Mouse (Mus musculus) E14TG2a.4 (cell line): ENCODE data around the gene Ezr.

Experiments
- H3K27me3 ChIP-seq: 2 replicates; pipeline ENCODE4 v1.6.1; 2014; ENCODE audit warnings: low read length, control low read depth; ENCODE audit not compliant: insufficient read depth
- H3K36me3 ChIP-seq: 2 replicates; pipeline ENCODE4 v1.6.1; 2014; ENCODE audit warnings: low read length, control low read depth; ENCODE audit not compliant: insufficient read depth
- H3K4me1 ChIP-seq: replicated peaks from 2 replicates; pipeline ENCODE4 v1.6.1; 2014; ENCODE audit warnings: low read depth, low read length, control low read depth
- H3K4me3 ChIP-seq: replicated peaks from 2 replicates; pipeline ENCODE4 v1.5.1; 2014; ENCODE audit warnings: mild to moderate bottlenecking, low read length
- H3K9me3 ChIP-seq: 2 replicates; pipeline ENCODE4 v1.6.1; 2014; ENCODE audit warnings: low read length, control low read depth
- CTCF ChIP-seq: conservative IDR thresholded peaks from 2 replicates; pipeline ENCODE4 v1.5.1; 2014; ENCODE audit warnings: low read length
- NANOG ChIP-seq: IDR thresholded peaks from 2 replicates; pipeline ENCODE4 v1.6.1; 2014; ENCODE audit warnings: borderline replicate concordance, low read length, mixed read lengths
- POU5F1 ChIP-seq: IDR thresholded peaks from 2 replicates; pipeline ENCODE4 v1.6.1; 2014; ENCODE audit warnings: low read length, borderline replicate concordance

The Ezr gene

GRCm38 (mm10) chr17:6782033-6782526 lies 504 bp downstream of the Ezr start:
- peaks cover 13% of the 10 kb centered on the region; the same call in 1 of the 2 replicates for H3K36me3 ChIP-seq
- H3K27me3 ChIP-seq: peaks cover 5% of the 10 kb centered on the region; the same call in 1 of the 2 replicates
- peak overlapping the region; percentile 90 for H3K4me3 ChIP-seq
- H3K4me1 ChIP-seq: peaks cover 56% of the 10 kb centered on the region
- H3K9me3 ChIP-seq: no peaks in the 10 kb centered on the region
- no peak for TF ChIP-seq POU5F1
- no peak for TF ChIP-seq NANOG
- TF ChIP-seq CTCF: no peak

GRCm38 (mm10) chr17:6781273-6781672 lies 1.3 kb downstream of the Ezr start:
- Histone ChIP-seq H3K27me3 (peaks cover 5% of the 10 kb centered on the region; the same call in 1 of the 2 replicates), H3K4me3 (peak overlapping the region; percentile 90), H3K36me3 (peaks cover 13% of the 10 kb centered on the region; the same call in 1 of the 2 replicates), H3K9me3 (no peaks in the 10 kb centered on the region), H3K4me1 (peaks cover 64% of the 10 kb centered on the region)
- TF ChIP-seq NANOG (no peak), POU5F1 (no peak), CTCF (no peak)

- TF ChIP-seq POU5F1 (no peak), CTCF (no peak), NANOG (no peak)
- peaks cover 5% of the 10 kb centered on the region; the same call in 1 of the 2 replicates for H3K27me3 ChIP-seq
- H3K9me3 ChIP-seq: no peaks in the 10 kb centered on the region
- H3K36me3 ChIP-seq: peaks cover 15% of the 10 kb centered on the region; the same call in 1 of the 2 replicates
- H3K4me1 ChIP-seq: peaks cover 71% of the 10 kb centered on the region
- H3K4me3 ChIP-seq: peak overlapping the region; percentile 90
These were observed 2.0 kb downstream of the Ezr start for GRCm38 (mm10) chr17:6780521-6781115.

- H3K4me1 ChIP-seq: peaks cover 80% of the 10 kb centered on the region
- no peaks in the 10 kb centered on the region for H3K9me3 ChIP-seq
- H3K27me3 ChIP-seq: peaks cover 3% of the 10 kb centered on the region; the same call in 1 of the 2 replicates
- H3K36me3 ChIP-seq: peaks cover 16% of the 10 kb centered on the region; the same call in 1 of the 2 replicates
- H3K4me3 ChIP-seq: peak overlapping the region; percentile 90
- no peak for TF ChIP-seq CTCF
- TF ChIP-seq NANOG: no peak
- no peak for TF ChIP-seq POU5F1
These were observed 3.0 kb downstream of the Ezr start for GRCm38 (mm10) chr17:6779632-6780031.

- TF ChIP-seq POU5F1: no peak
- TF ChIP-seq CTCF: no peak
- no peak for TF ChIP-seq NANOG
- Histone ChIP-seq H3K9me3 (no peaks in the 10 kb centered on the region), H3K4me3 (peak overlapping the region; percentile 90), H3K27me3 (no peaks in the 10 kb centered on the region), H3K36me3 (peaks cover 22% of the 10 kb centered on the region; the same call in 1 of the 2 replicates), H3K4me1 (peaks cover 81% of the 10 kb centered on the region)
These were observed 3.6 kb downstream of the Ezr start for GRCm38 (mm10) chr17:6778771-6779509.

GRCm38 (mm10) chr17:6778332-6778683 lies 4.3 kb downstream of the Ezr start:
- Histone ChIP-seq H3K9me3 (no peaks in the 10 kb centered on the region), H3K4me1 (peaks cover 82% of the 10 kb centered on the region), H3K27me3 (no peaks in the 10 kb centered on the region), H3K36me3 (peaks cover 25% of the 10 kb centered on the region; the same call in 1 of the 2 replicates), H3K4me3 (peak overlapping the region; percentile 90)
- TF ChIP-seq POU5F1 (no peak), CTCF (peak; percentile 42), NANOG (no peak)

- H3K27me3 ChIP-seq: no peaks in the 10 kb centered on the region
- H3K36me3 ChIP-seq: peaks cover 25% of the 10 kb centered on the region; the same call in 1 of the 2 replicates
- no peaks in the 10 kb centered on the region for H3K9me3 ChIP-seq
- H3K4me3 ChIP-seq: peak overlapping the region; percentile 90
- no peak for TF ChIP-seq NANOG
- no peak for TF ChIP-seq CTCF
- TF ChIP-seq POU5F1: no peak
- peaks cover 87% of the 10 kb centered on the region for H3K4me1 ChIP-seq
These were observed 4.8 kb downstream of the Ezr start for GRCm38 (mm10) chr17:6777629-6778331.

GRCm38 (mm10) chr17:6777061-6777460 lies 5.5 kb downstream of the Ezr start:
- Histone ChIP-seq H3K9me3 (no peaks in the 10 kb centered on the region), H3K27me3 (no peaks in the 10 kb centered on the region), H3K36me3 (peaks cover 28% of the 10 kb centered on the region), H3K4me3 (peak overlapping the region; percentile 90), H3K4me1 (peaks cover 95% of the 10 kb centered on the region)
- TF ChIP-seq CTCF (no peak), NANOG (no peak), POU5F1 (no peak)
